Mouse (Mus musculus) myocyte (in vitro differentiated cells): ENCODE results near the gene Lypla2. TPM values are rescaled to one million over a fixed set of nuclear protein-coding genes. Genes with fewer than 3 reads are reported as not detected.
"Not testable (repeated sequence)": the region's sequence is repeated elsewhere in the genome, so short reads cannot be mapped to it uniquely, and the experiment has no call there.

Source experiments
- H3K27me3 ChIP-seq: one replicate; pipeline ENCODE4 v1.6.1; 2011; ENCODE audit not compliant: control insufficient read depth, insufficient read depth, insufficient read length
- H3K36me3 ChIP-seq: one replicate; pipeline ENCODE4 v1.6.1; 2011; ENCODE audit not compliant: control insufficient read depth, insufficient read depth
- H3K4me2 ChIP-seq: one replicate; pipeline ENCODE4 v1.6.1; 2011; ENCODE audit warnings: low read depth, control low read depth
- H3K4me3 ChIP-seq: one replicate; pipeline ENCODE4 v1.5.1; 2011; ENCODE audit warnings: mild to moderate bottlenecking, control low read depth, moderate library complexity
- H3K79me2 ChIP-seq: one replicate; pipeline ENCODE4 v1.6.1; 2011; ENCODE audit not compliant: control insufficient read depth, insufficient read depth
- H3ac ChIP-seq: one replicate; pipeline ENCODE4 v1.6.1; 2011; ENCODE audit not compliant: control insufficient read depth, insufficient read length
- CEBPB ChIP-seq: IDR thresholded peaks from 2 replicates; pipeline ENCODE4 v1.6.1; 2011; ENCODE audit warnings: mild to moderate bottlenecking, moderate library complexity; ENCODE audit not compliant: poor library complexity, insufficient read depth, severe bottlenecking
- E2F4 ChIP-seq: IDR thresholded peaks from one replicate; pipeline ENCODE4 v1.6.1; 2011; ENCODE audit warnings: mild to moderate bottlenecking, control low read depth, moderate library complexity; ENCODE audit not compliant: insufficient read depth
- MAX ChIP-seq: IDR thresholded peaks from one replicate; pipeline ENCODE4 v1.6.1; 2011; ENCODE audit warnings: low read depth, mild to moderate bottlenecking, control low read depth
- MYOD1 ChIP-seq, 3 experiments: IDR thresholded peaks; one replicate each; pipeline ENCODE4 v1.6.1; 2011; ENCODE audit warnings: control low read depth in 2 of 3, low read depth in 2 of 3, mild to moderate bottlenecking in 2 of 3, moderate library complexity in 1 of 3; ENCODE audit not compliant: insufficient read length in 2 of 3, control insufficient read depth in 1 of 3
- MYOG ChIP-seq, 3 experiments: IDR thresholded peaks; one replicate each; pipeline ENCODE4 v1.6.1; 2011; ENCODE audit warnings: control low read depth in 2 of 3, low read depth in 2 of 3, mild to moderate bottlenecking in 2 of 3; ENCODE audit not compliant: insufficient read length in 2 of 3, control insufficient read depth in 1 of 3, insufficient read depth in 1 of 3
- POLR2A ChIP-seq: IDR thresholded peaks from one replicate; pipeline ENCODE4 v1.6.1; 2011; ENCODE audit warnings: low read depth, mild to moderate bottlenecking, control low read depth, moderate library complexity; ENCODE audit not compliant: insufficient read length
- POLR2AphosphoS2 ChIP-seq: IDR thresholded peaks from one replicate; pipeline ENCODE4 v1.6.1; 2011; ENCODE audit warnings: low read depth, control low read depth; ENCODE audit not compliant: insufficient read length
- REST ChIP-seq: IDR thresholded peaks from one replicate; pipeline ENCODE4 v1.6.1; 2011; ENCODE audit warnings: mild to moderate bottlenecking, control low read depth, moderate library complexity; ENCODE audit not compliant: insufficient read depth, insufficient read length
- SRF ChIP-seq: IDR thresholded peaks from one replicate; pipeline ENCODE4 v1.6.1; 2011; ENCODE audit warnings: low read depth; ENCODE audit not compliant: control insufficient read depth, insufficient read length
- TCF12 ChIP-seq: IDR thresholded peaks from one replicate; pipeline ENCODE4 v1.6.1; 2011; ENCODE audit warnings: mild to moderate bottlenecking, control low read depth; ENCODE audit not compliant: poor library complexity, insufficient read depth, severe bottlenecking
- TCF3 ChIP-seq: IDR thresholded peaks from one replicate; pipeline ENCODE4 v1.6.1; 2011; ENCODE audit warnings: low read depth, control low read depth; ENCODE audit not compliant: insufficient read length
- USF1 ChIP-seq: IDR thresholded peaks from one replicate; pipeline ENCODE4 v1.6.1; 2011; ENCODE audit warnings: low read depth, mild to moderate bottlenecking, control low read depth, moderate library complexity
- polyA plus RNA-seq: library from polyadenylated mRNA; unstranded; fragments of >200 nt; fragmentation: generic; extraction: Trizol; gene quantifications from one replicate; pipeline ENCODE4 v1.2.1, GENCODE M21; 2012; ENCODE audit warnings: missing spikeins

The Lypla2 gene
- polyA plus RNA-seq, 1 experiment: 60.9 TPM

DNA sequence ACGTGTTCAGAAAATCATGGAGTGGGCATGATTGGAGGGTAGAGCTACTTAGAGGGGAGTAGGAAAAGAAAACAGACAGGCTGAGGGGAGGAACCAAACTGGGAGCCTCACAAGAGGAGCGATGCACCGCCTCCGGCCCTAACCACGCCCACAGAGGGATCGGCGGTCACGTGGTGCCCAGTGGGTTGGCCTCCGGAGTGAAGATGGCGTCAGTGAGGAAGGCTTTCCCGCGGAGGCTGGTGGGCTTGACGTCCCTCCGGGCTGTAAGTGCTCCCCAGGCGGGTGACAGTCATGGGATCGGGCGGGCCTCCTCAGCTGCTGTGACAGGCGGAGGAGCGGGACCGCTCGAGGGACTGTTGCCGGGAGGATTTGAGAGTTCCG, 26.2 kb downstream of the Lypla2 start, which contains the start of gene Hmgcl:
Hmgcl (plus strand) TSS at position 171 of the 381 bp plus-strand sequence.
- TF ChIP-seq POLR2AphosphoS2 (peak; percentile 92), TCF12 (no peak), SRF (no peak), MAX (no peak), REST (no peak), POLR2A (peak; percentile 93), MYOD1 (IDR thresholded peaks at IDR 0.05; ENCODE audit: control insufficient read depth in 1 of 3, insufficient read length in 2 of 3, low read depth in 2 of 3) (no peak), MYOG (IDR thresholded peaks at IDR 0.05; ENCODE audit: control insufficient read depth in 1 of 3, insufficient read depth in 1 of 3, insufficient read length in 2 of 3, low read depth in 2 of 3) (no peak), CEBPB (no peak), USF1 (peak; percentile 94), E2F4 (no peak), TCF3 (no peak)
- H3K27me3 ChIP-seq: no peaks in the 10 kb centered on the region
- peaks cover 18% of the 10 kb centered on the region for H3K79me2 ChIP-seq

DNA sequence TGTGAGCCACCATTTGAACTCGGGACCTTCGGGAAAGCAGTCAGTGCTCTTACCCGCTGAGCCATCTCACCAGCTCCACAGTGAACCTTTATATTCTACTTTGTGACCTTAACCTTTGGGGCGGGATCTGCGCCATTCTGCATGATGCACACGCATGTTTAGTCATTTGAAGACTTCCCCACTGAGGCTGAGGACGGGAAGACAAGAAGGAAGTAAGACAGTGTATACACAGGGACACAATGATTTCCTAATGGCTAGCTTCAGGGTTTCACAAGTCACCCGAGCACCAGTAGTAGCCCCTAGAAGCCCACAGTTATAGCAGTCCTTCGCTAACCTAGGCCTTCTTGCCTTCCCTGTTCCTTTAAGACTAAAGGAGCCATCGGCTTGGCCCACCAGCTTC, 26.7 kb downstream of the Lypla2 start:
- TF ChIP-seq CEBPB (no peak), MYOG (IDR thresholded peaks at IDR 0.05; ENCODE audit: control insufficient read depth in 1 of 3, insufficient read depth in 1 of 3, insufficient read length in 2 of 3, low read depth in 2 of 3) (no peak), MYOD1 (IDR thresholded peaks at IDR 0.05; ENCODE audit: control insufficient read depth in 1 of 3, insufficient read length in 2 of 3, low read depth in 2 of 3) (no peak), REST (no peak), POLR2AphosphoS2 (no peak), MAX (no peak)
- Histone ChIP-seq H3K4me2 (peak overlapping the region; percentile 82), H3K79me2 (peaks cover 18% of the 10 kb centered on the region), H3K4me3 (peak overlapping the region; percentile 91), H3K27me3 (no peaks in the 10 kb centered on the region), H3ac (no peak overlapping the region), H3K36me3 (no peaks in the 10 kb centered on the region)

More for the DNA sequence above, 26.2 kb downstream of the Lypla2 start, which contains the start of gene Hmgcl:
- Histone ChIP-seq H3ac (peak within 1 kb of the TSS; percentile 6), H3K4me2 (peak within 1 kb of the TSS; percentile 82), H3K4me3 (peak within 1 kb of the TSS; percentile 91), H3K36me3 (no peaks in the 10 kb centered on the region)

DNA sequence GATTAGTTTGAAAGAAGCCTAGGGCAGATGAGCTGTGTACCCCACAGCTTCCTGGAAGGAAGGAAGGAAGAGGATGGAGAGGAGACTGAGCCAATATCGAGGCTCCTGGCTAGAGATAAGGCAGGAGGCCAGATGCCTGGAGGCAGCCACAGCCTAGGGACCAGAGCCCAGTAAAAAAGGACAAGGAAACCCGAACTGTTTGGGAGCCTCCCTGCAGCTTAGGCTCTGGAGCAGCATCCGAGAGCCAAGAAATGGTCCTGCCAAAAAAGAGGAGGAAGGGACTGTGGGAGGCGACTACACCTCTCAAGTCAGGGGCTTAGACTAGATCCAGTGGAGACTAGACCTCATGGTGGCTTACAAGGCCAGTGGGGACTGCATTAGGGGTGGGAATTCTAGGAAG, 29.0 kb downstream of the Lypla2 start:
- Histone ChIP-seq H3K36me3 (no peaks in the 10 kb centered on the region), H3K4me3 (no peak overlapping the region), H3ac (no peak overlapping the region), H3K4me2 (no peak overlapping the region), H3K79me2 (peaks cover 18% of the 10 kb centered on the region), H3K27me3 (no peaks in the 10 kb centered on the region)
- TF ChIP-seq MYOD1 (IDR thresholded peaks at IDR 0.05; ENCODE audit: control insufficient read depth in 1 of 3, insufficient read length in 2 of 3, low read depth in 2 of 3) (no peak), REST (no peak), POLR2A (no peak)

DNA sequence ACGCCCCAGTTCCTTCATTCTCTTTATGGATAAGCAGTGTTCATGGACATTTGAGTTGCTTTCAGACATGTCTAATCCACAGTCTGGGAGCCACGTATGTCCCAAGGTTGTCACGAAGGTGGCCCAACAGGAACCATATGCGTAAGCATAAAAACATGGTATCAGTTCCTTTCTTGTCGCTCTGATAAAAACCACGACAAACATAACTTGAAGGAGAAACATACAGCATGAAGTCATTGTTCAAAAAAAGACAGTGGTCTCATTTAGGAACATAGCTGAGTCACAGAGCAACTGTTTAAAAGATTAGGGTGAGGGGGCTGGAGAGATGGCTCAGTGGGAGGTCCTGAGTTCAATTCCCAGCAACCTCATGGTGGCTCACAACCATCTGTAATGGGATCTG, 30.2 kb downstream of the Lypla2 start:
- TF ChIP-seq SRF: no peak
- H3K4me2 ChIP-seq: no peak overlapping the region
- no peaks in the 10 kb centered on the region for H3K27me3 ChIP-seq
- H3ac ChIP-seq: no peak overlapping the region
- peaks cover 8% of the 10 kb centered on the region for H3K79me2 ChIP-seq
- no peaks in the 10 kb centered on the region for H3K36me3 ChIP-seq
- H3K4me3 ChIP-seq: no peak overlapping the region

DNA sequence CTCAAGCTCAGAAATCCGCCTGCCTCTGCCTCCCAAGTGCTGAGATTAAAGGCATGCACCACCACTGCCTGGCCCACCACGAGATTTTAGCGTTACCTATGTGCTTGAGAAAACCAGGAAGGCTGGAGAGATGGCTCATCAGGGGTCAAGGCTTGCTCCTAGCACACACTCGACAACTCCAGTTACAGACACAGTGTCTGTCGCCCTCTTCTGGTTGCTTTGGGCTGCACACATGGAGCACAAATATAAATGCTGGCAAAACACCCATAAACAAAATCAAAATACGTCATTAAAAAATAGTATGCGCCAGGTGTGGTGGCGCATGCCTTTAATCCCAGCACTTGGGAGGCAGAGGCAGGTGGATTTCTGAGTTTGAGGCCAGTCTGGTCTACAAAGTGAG, 31.4 kb downstream of the Lypla2 start:
- H3K36me3 ChIP-seq, H3K27me3 ChIP-seq, H3ac ChIP-seq, H3K4me2 ChIP-seq, H3K79me2 ChIP-seq, H3K4me3 ChIP-seq: not testable (repeated sequence)

DNA sequence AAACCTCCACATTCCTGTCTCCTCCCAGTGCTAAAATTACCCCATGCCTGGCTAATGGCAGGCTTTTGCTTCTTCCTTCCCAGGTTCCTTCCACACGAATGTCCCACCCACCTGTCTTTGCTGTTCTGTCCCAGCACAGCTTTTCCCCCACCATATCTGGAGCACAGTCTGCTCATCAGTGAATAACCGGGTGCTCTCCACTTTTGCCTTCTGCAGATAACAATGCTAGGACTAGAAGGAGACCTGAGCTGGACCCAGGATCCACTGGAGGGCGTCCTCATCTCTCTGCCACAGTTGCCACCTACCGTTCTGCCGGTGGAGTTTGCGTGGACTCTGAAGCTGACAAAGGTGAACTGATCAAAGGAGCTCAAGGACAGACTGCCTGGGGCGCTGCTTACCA, 33.6 kb downstream of the Lypla2 start:
- no peak for TF ChIP-seq TCF12
- no peak for TF ChIP-seq POLR2A
- no peak for TF ChIP-seq MYOD1 (IDR thresholded peaks at IDR 0.05; ENCODE audit: control insufficient read depth in 1 of 3, insufficient read length in 2 of 3, low read depth in 2 of 3)
- TF ChIP-seq MAX: no peak
- TF ChIP-seq CEBPB: no peak
- TF ChIP-seq POLR2AphosphoS2: no peak
- TF ChIP-seq SRF: no peak
- TF ChIP-seq TCF3: no peak
- TF ChIP-seq USF1: no peak
- Histone ChIP-seq H3K4me2 (no peak overlapping the region), H3K36me3 (peaks cover 5% of the 10 kb centered on the region), H3ac (no peak overlapping the region), H3K4me3 (no peak overlapping the region), H3K27me3 (no peaks in the 10 kb centered on the region), H3K79me2 (no peaks in the 10 kb centered on the region)
